Mouse (Mus musculus) MEL (cell line): ENCODE measurements at regions not wholly inside any gene's neighbourhood (a gene's known extent, or its start where the extent isn't known, plus 50 kb on each side); places are given as distances from the start of the nearest gene placed in this dataset.

Experiments
- DNase-seq: peaks from one replicate; pipeline ENCODE4 v3.0.0; 2011; ENCODE audit warnings: low read depth, low spot score
- H3K27ac ChIP-seq: 2 replicates; pipeline ENCODE4 v1.5.1; 2012; ENCODE audit warnings: low read depth, mild to moderate bottlenecking, control low read depth, low read length, moderate library complexity; ENCODE audit not compliant: control insufficient read depth
- H3K27me3 ChIP-seq, 2 experiments: fragments of 150-350 bp in 1 of 2; sonication (generic) in 1 of 2; 2 replicates each; pipeline ENCODE4 v1.6.1; 2012; ENCODE audit warnings: low read length in 2 of 2, mild to moderate bottlenecking in 2 of 2, improper control_type of control experiment in 1 of 2, moderate library complexity in 1 of 2; ENCODE audit not compliant: insufficient read depth in 2 of 2, control insufficient read depth in 1 of 2
- H3K36me3 ChIP-seq, 2 experiments: 2 replicates each; pipeline ENCODE4 v1.6.1; 2012 to 2014; ENCODE audit warnings: low read length in 2 of 2, improper control_type of control experiment in 1 of 2, inconsistent platforms in 1 of 2, mild to moderate bottlenecking in 1 of 2; ENCODE audit not compliant: insufficient read depth in 2 of 2, control insufficient read depth in 1 of 2
- H3K4me1 ChIP-seq, 2 experiments: fragments of 150-350 bp in 1 of 2; sonication (generic) in 1 of 2; 2 replicates each; pipeline ENCODE4 v1.6.1; 2012; ENCODE audit warnings: low read length in 2 of 2, improper control_type of control experiment in 1 of 2, mild to moderate bottlenecking in 1 of 2; ENCODE audit not compliant: insufficient read depth in 2 of 2, control insufficient read depth in 1 of 2
- H3K4me3 ChIP-seq, 2 experiments: fragments of 150-350 bp in 1 of 2; sonication (generic) in 1 of 2; 2 replicates each; pipeline ENCODE4 v1.5.1; 2012; ENCODE audit warnings: low read depth in 2 of 2, low read length in 2 of 2, mild to moderate bottlenecking in 2 of 2, moderate library complexity in 2 of 2, control low read depth in 1 of 2, improper control_type of control experiment in 1 of 2; ENCODE audit not compliant: control insufficient read depth in 1 of 2, insufficient read depth in 1 of 2
- H3K79me2 ChIP-seq: 2 replicates; pipeline ENCODE4 v1.6.1; 2012; ENCODE audit warnings: mild to moderate bottlenecking, low read length, moderate library complexity; ENCODE audit not compliant: control insufficient read depth, poor library complexity, insufficient read depth
- H3K9ac ChIP-seq: 2 replicates; pipeline ENCODE4 v1.6.1; 2012; ENCODE audit warnings: low read depth, mild to moderate bottlenecking, control low read depth, low read length, moderate library complexity; ENCODE audit not compliant: control insufficient read depth, poor library complexity, severe bottlenecking
- H3K9me3 ChIP-seq: fragments of 150-350 bp; sonication (generic); replicated peaks from 2 replicates; pipeline ENCODE4 v1.6.1; 2012; ENCODE audit warnings: mild to moderate bottlenecking, low read length, improper control_type of control experiment, moderate library complexity; ENCODE audit not compliant: insufficient read depth
- CHD2 ChIP-seq: IDR thresholded peaks from 2 replicates; pipeline ENCODE4 v1.6.1; 2011; ENCODE audit warnings: low read length, improper control_type of control experiment
- CTCF ChIP-seq, 3 experiments: IDR thresholded peaks in 2 of 3; conservative IDR thresholded peaks in 1 of 3; 2 replicates each; pipeline ENCODE4 v1.5.1; 2011 to 2012; ENCODE audit warnings: low read length in 3 of 3, low read depth in 2 of 3, mild to moderate bottlenecking in 2 of 3, improper control_type of control experiment in 1 of 3, inconsistent platforms in 1 of 3, mixed read lengths in 1 of 3, moderate library complexity in 1 of 3; ENCODE audit not compliant: control insufficient read depth in 1 of 3, insufficient read depth in 1 of 3, poor library complexity in 1 of 3, severe bottlenecking in 1 of 3
- EP300 ChIP-seq, 2 experiments: IDR thresholded peaks; 2 replicates each; pipeline ENCODE4 v1.6.1; 2011; ENCODE audit warnings: improper control_type of control experiment in 2 of 2, low read length in 2 of 2, low read depth in 1 of 2, mild to moderate bottlenecking in 1 of 2
- HCFC1 ChIP-seq: IDR thresholded peaks from 2 replicates; pipeline ENCODE4 v1.6.1; 2012; ENCODE audit warnings: low read depth, mild to moderate bottlenecking, inconsistent platforms, low read length, improper control_type of control experiment, moderate library complexity
- JUND ChIP-seq: IDR thresholded peaks from 2 replicates; pipeline ENCODE4 v1.6.1; 2011; ENCODE audit warnings: low read depth, mild to moderate bottlenecking, improper control_type of control experiment, low read length
- MAX ChIP-seq: IDR thresholded peaks from 2 replicates; pipeline ENCODE4 v1.6.1; 2011; ENCODE audit warnings: low read length, improper control_type of control experiment
- MAZ ChIP-seq: IDR thresholded peaks from 2 replicates; pipeline ENCODE4 v1.6.1; 2012; ENCODE audit warnings: low read depth, mild to moderate bottlenecking, inconsistent platforms, low read length, improper control_type of control experiment
- MEF2A ChIP-seq: IDR thresholded peaks from 2 replicates; pipeline ENCODE4 v1.6.1; 2014; ENCODE audit warnings: low read depth, mild to moderate bottlenecking, inconsistent platforms, low read length, improper control_type of control experiment; ENCODE audit not compliant: poor library complexity, insufficient replicate concordance, severe bottlenecking; ENCODE audit errors: extremely low read depth
- MXI1 ChIP-seq: IDR thresholded peaks from 2 replicates; pipeline ENCODE4 v1.6.1; 2011; ENCODE audit warnings: mild to moderate bottlenecking, low read depth, low read length, improper control_type of control experiment
- NELFE ChIP-seq: IDR thresholded peaks from 2 replicates; pipeline ENCODE4 v1.6.1; 2011; ENCODE audit warnings: low read depth, low read length, improper control_type of control experiment
- NRF1 ChIP-seq: IDR thresholded peaks from 2 replicates; pipeline ENCODE4 v1.6.1; 2014; ENCODE audit warnings: low read depth, mild to moderate bottlenecking, inconsistent platforms, low read length, improper control_type of control experiment, moderate library complexity; ENCODE audit not compliant: poor library complexity, insufficient read depth, severe bottlenecking
- POLR2A ChIP-seq, 2 experiments: IDR thresholded peaks; 2 replicates each; pipeline ENCODE4 v1.6.1; 2011 to 2012; ENCODE audit warnings: low read length in 2 of 2, mild to moderate bottlenecking in 2 of 2, control low read depth in 1 of 2, improper control_type of control experiment in 1 of 2, low read depth in 1 of 2, moderate library complexity in 1 of 2; ENCODE audit not compliant: control insufficient read depth in 1 of 2, insufficient read depth in 1 of 2, poor library complexity in 1 of 2
- POLR2AphosphoS2 ChIP-seq: IDR thresholded peaks from 2 replicates; pipeline ENCODE4 v1.6.1; 2011; ENCODE audit warnings: low read length, improper control_type of control experiment
- RAD21 ChIP-seq: IDR thresholded peaks from 2 replicates; pipeline ENCODE4 v1.6.1; 2011; ENCODE audit warnings: mild to moderate bottlenecking, low read depth, low read length, improper control_type of control experiment
- RCOR1 ChIP-seq: IDR thresholded peaks from 2 replicates; pipeline ENCODE4 v1.6.1; 2012; ENCODE audit warnings: low read depth, mild to moderate bottlenecking, inconsistent platforms, low read length, improper control_type of control experiment
- TBP ChIP-seq: IDR thresholded peaks from 2 replicates; pipeline ENCODE4 v1.8.0; 2011; ENCODE audit warnings: low read depth, low read length, improper control_type of control experiment
- TCF12 ChIP-seq: IDR thresholded peaks from 2 replicates; pipeline ENCODE4 v1.6.1; 2014; ENCODE audit warnings: low read depth, mild to moderate bottlenecking, inconsistent platforms, low read length, improper control_type of control experiment, moderate library complexity
- ZC3H11A ChIP-seq: IDR thresholded peaks from 2 replicates; pipeline ENCODE4 v1.6.1; 2012; ENCODE audit warnings: low read depth, mild to moderate bottlenecking, inconsistent platforms, low read length, improper control_type of control experiment
- ZNF384 ChIP-seq: IDR thresholded peaks from 2 replicates; pipeline ENCODE4 v1.6.1; 2012; ENCODE audit warnings: low read depth, mild to moderate bottlenecking, inconsistent platforms, low read length, improper control_type of control experiment

DNA sequence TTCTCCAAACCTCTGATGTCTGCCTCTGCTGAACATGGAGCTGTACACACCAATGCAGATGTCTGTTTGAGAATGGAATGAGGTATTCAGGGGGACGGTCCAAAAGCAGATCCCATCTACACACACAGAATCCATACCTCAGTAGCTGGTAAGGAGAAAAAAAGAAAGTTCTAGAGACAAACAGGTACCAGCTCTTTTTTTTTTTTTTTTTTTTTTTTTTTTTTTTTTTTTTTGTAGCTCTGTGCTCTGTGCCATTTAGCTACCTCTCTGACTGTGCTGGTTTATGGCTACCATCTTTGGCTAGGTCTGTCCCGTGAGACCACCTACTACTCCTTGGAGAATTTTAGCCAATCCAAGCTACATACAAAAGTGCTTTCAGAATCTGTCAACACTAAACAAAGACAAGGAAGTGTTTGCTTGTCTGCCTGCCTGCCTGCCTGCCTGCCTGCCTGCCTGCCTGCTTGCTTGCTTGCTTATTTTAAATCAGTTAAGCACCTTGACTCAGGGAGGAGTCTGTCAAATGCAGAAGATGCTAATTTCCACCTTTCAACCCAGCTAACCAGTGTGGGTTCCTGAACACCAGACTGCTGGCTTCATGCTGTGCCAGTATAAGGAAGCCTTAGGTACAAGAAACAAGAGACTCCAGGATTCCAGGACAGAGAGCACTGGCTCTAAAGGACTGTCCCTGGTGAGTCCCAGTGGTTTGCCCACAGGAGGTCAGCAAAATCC is 190.0 kb upstream of the Cdh5 start:
- TF ChIP-seq JUND: no peak
- TF ChIP-seq CHD2: no peak
- no peak for TF ChIP-seq MEF2A
- TF ChIP-seq RCOR1: no peak
- TF ChIP-seq CTCF (IDR thresholded peaks at IDR 0.05 in 2 of 3, conservative IDR thresholded peaks at IDR 0.05 in 1 of 3; ENCODE audit: control insufficient read depth in 1 of 3, insufficient read depth in 1 of 3, low read depth in 2 of 3, low read length in 3 of 3, poor library complexity in 1 of 3, severe bottlenecking in 1 of 3): no peak
- no peak for DNase-seq
- H3K9me3 ChIP-seq: no peaks in the 10 kb centered on the region
- no peaks in the 10 kb centered on the region for H3K36me3 ChIP-seq
- no peak overlapping the region for H3K4me3 ChIP-seq
- no peaks in the 10 kb centered on the region for H3K4me1 ChIP-seq
- no peak overlapping the region for H3K9ac ChIP-seq
- H3K27me3 ChIP-seq: no peaks in the 10 kb centered on the region
- H3K27ac ChIP-seq: no peak overlapping the region
- no peaks in the 10 kb centered on the region for H3K79me2 ChIP-seq

DNA sequence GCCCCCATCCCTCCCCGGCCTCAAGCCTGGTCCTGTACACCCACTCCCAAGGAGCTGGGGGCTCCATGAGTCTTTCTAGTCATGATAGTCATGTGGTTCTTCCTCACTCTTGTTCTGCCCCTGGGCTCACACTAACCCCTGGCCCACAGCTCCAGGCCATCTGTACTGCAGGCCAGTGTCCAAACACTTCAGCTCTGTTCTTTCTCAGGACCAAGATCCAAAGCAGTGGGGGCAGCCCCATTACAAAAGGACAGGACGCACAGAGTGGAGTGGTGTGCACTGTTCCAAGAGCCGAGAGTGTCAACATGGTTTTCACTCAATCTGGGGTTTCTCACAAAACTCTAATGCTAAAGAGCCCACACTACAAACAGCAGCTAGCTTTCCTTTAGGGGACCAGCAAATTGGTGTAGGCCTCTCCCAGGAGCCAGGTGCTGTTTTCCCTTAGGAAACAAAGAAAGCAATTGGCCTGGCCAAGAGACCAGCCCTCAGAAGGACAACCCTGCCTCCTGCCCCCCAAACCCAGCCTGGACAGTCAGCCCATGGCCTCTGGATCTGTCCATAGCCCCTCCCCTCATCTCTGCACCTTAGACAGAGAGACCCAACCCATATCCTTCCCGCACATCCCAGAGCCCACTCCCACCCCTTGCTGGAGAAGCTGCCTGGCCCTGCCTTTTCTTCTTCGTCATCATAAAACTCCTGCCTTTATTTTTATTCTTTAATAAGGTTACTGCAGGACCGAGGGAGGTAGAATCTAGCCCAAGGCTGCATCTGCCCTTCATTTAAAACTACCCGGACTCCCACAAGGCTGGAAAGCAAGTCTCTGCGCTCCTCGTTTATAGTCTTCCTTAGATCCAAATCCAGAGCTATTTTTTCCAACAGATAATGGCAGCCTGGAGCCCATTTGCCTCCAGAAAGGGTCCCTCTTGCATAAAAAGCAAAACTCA is 188.2 kb upstream of the Cdh5 start:
- Histone ChIP-seq H3K27me3 (no peaks in the 10 kb centered on the region), H3K4me1 (no peaks in the 10 kb centered on the region), H3K9ac (no peak overlapping the region), H3K79me2 (no peaks in the 10 kb centered on the region), H3K9me3 (no peaks in the 10 kb centered on the region), H3K27ac (no peak overlapping the region), H3K36me3 (no peaks in the 10 kb centered on the region), H3K4me3 (no peak overlapping the region)
- TF ChIP-seq ZNF384 (no peak), TBP (no peak), MXI1 (no peak), EP300 (IDR thresholded peaks at IDR 0.05; ENCODE audit: low read depth in 1 of 2, low read length in 2 of 2) (no peak), HCFC1 (no peak), POLR2AphosphoS2 (no peak), MAX (no peak), ZC3H11A (no peak), RAD21 (no peak), RCOR1 (no peak), NELFE (no peak), MAZ (no peak), NRF1 (no peak), TCF12 (no peak), POLR2A (IDR thresholded peaks at IDR 0.05; ENCODE audit: control insufficient read depth in 1 of 2, insufficient read depth in 1 of 2, low read depth in 1 of 2, low read length in 2 of 2, poor library complexity in 1 of 2) (no peak)
- DNase-seq: no peak
